Mouse (Mus musculus) stomach, embryonic 15.5 days (tissue): ENCODE measurements around the gene Spz1. TPM values are rescaled to one million over a fixed set of nuclear protein-coding genes. Genes with fewer than 3 reads are reported as not detected.
"Not testable (repeated sequence)": the region's sequence is repeated elsewhere in the genome, so short reads cannot be mapped to it uniquely, and the experiment has no call there.

Source experiments
- ATAC-seq: fragments of 200-750 bp; cut with Nextera tagmentation; 2 replicates; pipeline ENCODE4 v1.8.0; 2017; ENCODE audit warnings: low read depth, moderate number of reproducible peaks, moderate TSS enrichment; ENCODE audit not compliant: insufficient read depth, low FRiP score
- H3K27ac ChIP-seq: fragments of 300-500 bp; sonication (generic); 2 replicates; pipeline ENCODE4 v1.5.1; 2015; ENCODE audit warnings: mild to moderate bottlenecking, inconsistent platforms
- H3K27me3 ChIP-seq: fragments of 300-500 bp; sonication (generic); replicated peaks from 2 replicates; pipeline ENCODE4 v1.6.1; 2015; ENCODE audit warnings: inconsistent platforms
- H3K36me3 ChIP-seq: fragments of 300-500 bp; sonication (generic); 2 replicates; pipeline ENCODE4 v1.6.1; 2015; ENCODE audit warnings: inconsistent platforms
- H3K4me1 ChIP-seq: fragments of 300-500 bp; sonication (generic); 2 replicates; pipeline ENCODE4 v1.6.1; 2015; ENCODE audit warnings: inconsistent platforms
- H3K4me2 ChIP-seq: fragments of 300-500 bp; sonication (generic); 2 replicates; pipeline ENCODE4 v1.6.1; 2015; ENCODE audit warnings: mild to moderate bottlenecking, inconsistent platforms
- H3K4me3 ChIP-seq: fragments of 300-500 bp; sonication (generic); replicated peaks from 2 replicates; pipeline ENCODE4 v1.5.1; 2015; ENCODE audit warnings: inconsistent platforms
- H3K9ac ChIP-seq: fragments of 300-500 bp; sonication (generic); 2 replicates; pipeline ENCODE4 v1.6.1; 2015; ENCODE audit warnings: inconsistent platforms
- H3K9me3 ChIP-seq: fragments of 300-500 bp; sonication (generic); 2 replicates; pipeline ENCODE4 v1.6.1; 2016; ENCODE audit warnings: inconsistent platforms
- WGBS: fragments of 180-500 bp; shearing (Covaris S2); methylation state at CpG from one replicate; pipeline ENCODE4 v1.1.7; 2015; 5-methylcytosine and 5-hydroxymethylcytosine counted together
- polyA plus RNA-seq: library from polyadenylated mRNA; unstranded; fragments of >200 nt; fragmentation: Nextera tagmentation; extraction: Ambion mirVana; gene quantifications from 2 replicates; pipeline ENCODE4 v1.2.1, GENCODE M21; 2015

Spz1 gene
- not detected in 2 replicates for polyA plus RNA-seq

GRCm38 (mm10) chr13:92576072-92576471 lies at the start of gene Spz1:
Spz1 (minus strand) TSS chr13:92576172.
- H3K27ac ChIP-seq: no peak within 1 kb of the TSS
- ATAC-seq: no peak
- H3K9me3 ChIP-seq: no peaks in the 10 kb centered on the region
- H3K9ac ChIP-seq: no peak within 1 kb of the TSS
- no peak within 1 kb of the TSS for H3K4me2 ChIP-seq
- H3K27me3 ChIP-seq: no peaks in the 10 kb centered on the region
- no peak within 1 kb of the TSS for H3K4me3 ChIP-seq
- H3K4me1 ChIP-seq: 0 out of 2 replicates have a peak, but pooled peaks cover 5% of the 10 kb centered on the region
- no peaks in the 10 kb centered on the region for H3K36me3 ChIP-seq

- no peak overlapping the region for H3K4me3 ChIP-seq
- H3K36me3 ChIP-seq: no peaks in the 10 kb centered on the region
- H3K4me1 ChIP-seq: peaks cover 9% of the 10 kb centered on the region; the same call in 1 of the 2 replicates
- no peaks in the 10 kb centered on the region for H3K9me3 ChIP-seq
- WGBS: 85% methylated on average over 8 of the region's 8 CpGs
- no peak overlapping the region for H3K27ac ChIP-seq
- no peak overlapping the region for H3K4me2 ChIP-seq
- ATAC-seq: no peak
- no peaks in the 10 kb centered on the region for H3K27me3 ChIP-seq
- no peak overlapping the region for H3K9ac ChIP-seq
Observed at GRCm38 (mm10) chr13:92616459-92616858, 40.5 kb upstream of the Spz1 start.

- Histone ChIP-seq H3K27me3 (no peaks in the 10 kb centered on the region), H3K36me3 (no peaks in the 10 kb centered on the region), H3K4me1 (peaks cover 9% of the 10 kb centered on the region; the same call in 1 of the 2 replicates), H3K4me2 (no peak overlapping the region), H3K9me3 (no peaks in the 10 kb centered on the region), H3K9ac (no peak overlapping the region), H3K27ac (no peak overlapping the region), H3K4me3 (no peak overlapping the region)
- ATAC-seq: no peak
- WGBS: 76% methylated on average over 5 of the region's 5 CpGs
Observed at GRCm38 (mm10) chr13:92615201-92615600, 39.2 kb upstream of the Spz1 start.

- Histone ChIP-seq H3K9me3 (no peaks in the 10 kb centered on the region), H3K27me3 (no peaks in the 10 kb centered on the region), H3K9ac (no peak overlapping the region), H3K4me3 (no peak overlapping the region), H3K4me2 (peak overlapping the region; percentile 81), H3K36me3 (no peaks in the 10 kb centered on the region), H3K27ac (peak overlapping the region; percentile 5), H3K4me1 (peaks cover 14% of the 10 kb centered on the region; the same call in 1 of the 2 replicates)
- ATAC-seq: no peak
- WGBS: 63% methylated on average over 5 of the region's 5 CpGs
Observed at GRCm38 (mm10) chr13:92613094-92613493, 37.1 kb upstream of the Spz1 start.

GRCm38 (mm10) chr13:92611917-92612316 lies 35.9 kb upstream of the Spz1 start:
- 0 out of 2 replicates have a peak overlapping the region, but pooled peaks have one; percentile 95 for H3K27ac ChIP-seq
- H3K27me3 ChIP-seq: no peaks in the 10 kb centered on the region
- H3K9ac ChIP-seq: peak overlapping the region; percentile 69; the same call in 1 of the 2 replicates
- H3K36me3 ChIP-seq: no peaks in the 10 kb centered on the region
- no peaks in the 10 kb centered on the region for H3K9me3 ChIP-seq
- 10% methylated on average over 7 of the region's 7 CpGs for WGBS
- no peak for ATAC-seq
- H3K4me2 ChIP-seq: peak overlapping the region; percentile 81
- H3K4me1 ChIP-seq: peaks cover 14% of the 10 kb centered on the region; the same call in 1 of the 2 replicates
- H3K4me3 ChIP-seq: peak overlapping the region; percentile 79

- H3K27ac ChIP-seq: peak overlapping the region; percentile 95
- WGBS: under 1% methylated on average over 43 of the region's 43 CpGs
- H3K9me3 ChIP-seq: no peaks in the 10 kb centered on the region
- H3K4me1 ChIP-seq: peaks cover 14% of the 10 kb centered on the region; the same call in 1 of the 2 replicates
- H3K4me2 ChIP-seq: peak overlapping the region; percentile 81
- no peaks in the 10 kb centered on the region for H3K27me3 ChIP-seq
- no peaks in the 10 kb centered on the region for H3K36me3 ChIP-seq
- H3K4me3 ChIP-seq: peak overlapping the region; percentile 79
- ATAC-seq: peak; percentile 59
- H3K9ac ChIP-seq: peak overlapping the region; percentile 69
Observed at GRCm38 (mm10) chr13:92611254-92611784, 35.3 kb upstream of the Spz1 start.

- H3K4me2 ChIP-seq: peak within 1 kb of the TSS; percentile 81
- H3K9me3 ChIP-seq: no peaks in the 10 kb centered on the region
- H3K36me3 ChIP-seq: no peaks in the 10 kb centered on the region
- peaks cover 14% of the 10 kb centered on the region; the same call in 1 of the 2 replicates for H3K4me1 ChIP-seq
- peak; percentile 95 for ATAC-seq
- peak within 1 kb of the TSS; percentile 95 for H3K27ac ChIP-seq
- WGBS: under 1% methylated on average over 55 of the region's 55 CpGs
- no peaks in the 10 kb centered on the region for H3K27me3 ChIP-seq
- H3K9ac ChIP-seq: peak within 1 kb of the TSS; percentile 69
- peak within 1 kb of the TSS; percentile 79 for H3K4me3 ChIP-seq
Observed at GRCm38 (mm10) chr13:92610311-92611221, 34.6 kb upstream of the Spz1 start, which contains the start of gene Serinc5. Serinc5 (plus strand) TSS chr13:92611091.

- peak overlapping the region; percentile 95 for H3K27ac ChIP-seq
- no peaks in the 10 kb centered on the region for H3K27me3 ChIP-seq
- ATAC-seq: peak; percentile 56
- H3K9ac ChIP-seq: no peak overlapping the region
- peak overlapping the region; percentile 81 for H3K4me2 ChIP-seq
- peak overlapping the region; percentile 79 for H3K4me3 ChIP-seq
- H3K4me1 ChIP-seq: peaks cover 14% of the 10 kb centered on the region; the same call in 1 of the 2 replicates
- WGBS: 11% methylated on average over 13 of the region's 13 CpGs
- H3K36me3 ChIP-seq: no peaks in the 10 kb centered on the region
- no peaks in the 10 kb centered on the region for H3K9me3 ChIP-seq
Observed at GRCm38 (mm10) chr13:92609486-92610310, 33.7 kb upstream of the Spz1 start.

- 83% methylated on average over 4 of the region's 4 CpGs for WGBS
- H3K9ac ChIP-seq, H3K4me3 ChIP-seq, H3K4me2 ChIP-seq, H3K36me3 ChIP-seq, H3K27me3 ChIP-seq, H3K27ac ChIP-seq, H3K9me3 ChIP-seq, ATAC-seq, H3K4me1 ChIP-seq: not testable (repeated sequence)
Observed at GRCm38 (mm10) chr13:92605306-92605705, 29.3 kb upstream of the Spz1 start.

GRCm38 (mm10) chr13:92595424-92595823 lies 19.5 kb upstream of the Spz1 start:
- 62% methylated on average over 3 of the region's 3 CpGs for WGBS
- Histone ChIP-seq H3K4me2 (no peak overlapping the region), H3K27ac (no peak overlapping the region), H3K36me3 (no peaks in the 10 kb centered on the region), H3K27me3 (no peaks in the 10 kb centered on the region), H3K4me1 (peaks cover 15% of the 10 kb centered on the region), H3K9ac (no peak overlapping the region), H3K9me3 (no peaks in the 10 kb centered on the region), H3K4me3 (no peak overlapping the region)
- peak; percentile 66; the same call in 1 of the 2 replicates for ATAC-seq

GRCm38 (mm10) chr13:92594907-92595306 lies 18.9 kb upstream of the Spz1 start:
- no peak for ATAC-seq
- Histone ChIP-seq H3K4me2 (no peak overlapping the region), H3K4me1 (peaks cover 15% of the 10 kb centered on the region), H3K9me3 (no peaks in the 10 kb centered on the region), H3K4me3 (no peak overlapping the region), H3K27me3 (no peaks in the 10 kb centered on the region), H3K36me3 (no peaks in the 10 kb centered on the region), H3K9ac (no peak overlapping the region), H3K27ac (no peak overlapping the region)
- whole genome bisulfite sequencing: 72% methylated on average over 3 of the region's 3 CpGs
